Mouse (Mus musculus) adrenal gland, postnatal 36 days (tissue): ENCODE data around the gene Gm11037. TPM values are rescaled to one million over a fixed set of nuclear protein-coding genes. Genes with fewer than 3 reads are reported as not detected.

Experiments used
- total RNA-seq, 2 experiments: library from RNA; stranded (reverse); gene quantifications; 2 replicates each; pipeline ENCODE4 v1.2.3; 2021

The Gm11037 gene
- total RNA-seq, 2 experiments from 2014 or later: not detected

Other genes starting within 250 kb of the Gm11037 start
- gene 4930402H24Rik, start 227.1 kb upstream of the Gm11037 start, total RNA-seq: 10 to 100 TPM; 31.3 to 39.4 TPM
- gene Atrn, start 227.0 kb upstream of the Gm11037 start, total RNA-seq: 10 to 100 TPM; 32.9 to 38.9 TPM
- 1 to 10 TPM; 4.1 to 4.6 TPM for gene Gfra4, start 90.4 kb upstream of the Gm11037 start, total RNA-seq
- gene Adam33, start 69.7 kb upstream of the Gm11037 start, total RNA-seq: 1 to 10 TPM; 2.4 to 3.8 TPM
- gene Siglec1, start 46.7 kb upstream of the Gm11037 start, total RNA-seq: 1 to 10 TPM; 4.2 to 4.7 TPM
- gene Hspa12b, start 6.2 kb upstream of the Gm11037 start, total RNA-seq: 10 to 100 TPM in 1 of 2 experiments, 1 to 10 TPM in 1; 7.7 to 12.3 TPM
- 100 to 1,000 TPM in 1 of 2 experiments, 10 to 100 TPM in 1; 83.7 to 125 TPM for gene 1700037H04Rik, start 26.6 kb downstream of the Gm11037 start, total RNA-seq
- 10 to 100 TPM; 60.0 to 68.2 TPM for gene Cenpb, start 46.6 kb downstream of the Gm11037 start, total RNA-seq
- gene Cdc25b, start 53.5 kb downstream of the Gm11037 start, total RNA-seq: 1 to 10 TPM; 5.5 to 5.7 TPM
- gene Spef1, start 53.8 kb downstream of the Gm11037 start, total RNA-seq: 1 to 10 TPM; 4.9 to 6.1 TPM
- gene Ap5s1, start 73.6 kb downstream of the Gm11037 start, total RNA-seq: 10 to 100 TPM; 14.0 to 21.1 TPM
- gene Mavs, start 100.6 kb downstream of the Gm11037 start, total RNA-seq: 10 to 100 TPM; 32.8 to 43.2 TPM
- gene Pank2, start 129.0 kb downstream of the Gm11037 start, total RNA-seq: 10 to 100 TPM; 46.6 to 58.6 TPM
- 1 to 10 TPM; 7.1 to 9.4 TPM for gene Rnf24, start 219.4 kb downstream of the Gm11037 start, total RNA-seq